16 mouse cellular contexts compared by ENCODE assay signal in genomic region chr1:89140113-89140512, GRCm38 (mm10).
"Had no signal": no experiment of that assay in that cellular context is flagged by ENCODE, and none has a peak within 500 bp of the region (broad histone marks: within the 10 kb centered on the region; RNA-seq: fewer than 3 reads in every experiment).

No protein-coding gene starts in this region.

- H3K36me3 ChIP-seq: liver, embryonic 13.5 days had no signal

- H3K4me1 ChIP-seq: liver, embryonic 13.5 days; megakaryocyte, embryonic 14.5 days; midbrain, embryonic 10.5 days had no signal

- H3K4me3 ChIP-seq: left cerebral cortex, adult 2 months; liver, embryonic 13.5 days; megakaryocyte, embryonic 14.5 days; midbrain, embryonic 10.5 days; midbrain, embryonic 13.5 days; myocyte; neural tube, embryonic 13.5 days; stomach, embryonic 15.5 days had no signal

- H3K27me3 ChIP-seq: liver, embryonic 13.5 days; megakaryocyte, embryonic 14.5 days; midbrain, embryonic 13.5 days; neural tube, embryonic 13.5 days; stomach, embryonic 15.5 days had no signal

- H3K27ac ChIP-seq: left cerebral cortex, adult 2 months; liver, embryonic 13.5 days; midbrain, embryonic 10.5 days; midbrain, embryonic 13.5 days; neural tube, embryonic 13.5 days; stomach, embryonic 15.5 days had no signal

- DNase-seq: kidney, postnatal 10 days; layer of hippocampus, postnatal 36 days; liver, embryonic 13.5 days; lung, adult 2 months; lung, postnatal 36 days; retina, postnatal 1 day; right cerebral cortex, postnatal 25 days; spleen, adult 18-20 months; thymus, postnatal 25 days had no signal
